Mouse (Mus musculus): ENCODE measurements around the gene Map4k4. TPM values are rescaled to one million over a fixed set of nuclear protein-coding genes. Genes with fewer than 3 reads are reported as not detected.

Map4k4 gene
- total RNA-seq, 2 experiments from 2014 or later, result 103 to 130 TPM

- intact Hi-C loops (cut with DNase I), result no loop called here
- DNase-seq (ENCODE audit: low spot score in 2 of 2), result no peak
Observed at GRCm38 (mm10) chr1:40022472-40023135, 121.9 kb downstream of the Map4k4 start.

GRCm38 (mm10) chr1:40023206-40023605 is 122.5 kb downstream of the Map4k4 start:
- DNase-seq (ENCODE audit: low spot score in 2 of 2), result no peak
- intact Hi-C loops (cut with DNase I), result no loop called here

- intact Hi-C loops (cut with DNase I), result no loop called here
- no peak for DNase-seq (ENCODE audit: low spot score in 2 of 2)
Observed at GRCm38 (mm10) chr1:40023748-40024147, 123.0 kb downstream of the Map4k4 start.

GRCm38 (mm10) chr1:40024554-40025320 is 124.0 kb downstream of the Map4k4 start:
- intact Hi-C loops (cut with DNase I), result no loop called here
- DNase-seq (ENCODE audit: low spot score in 2 of 2), result no peak

- intact Hi-C loops (cut with DNase I), result no loop called here
- no peak for DNase-seq (ENCODE audit: low spot score in 2 of 2)
Observed at GRCm38 (mm10) chr1:40025416-40025815, 124.7 kb downstream of the Map4k4 start.

- intact Hi-C loops (cut with DNase I), result no loop called here
- DNase-seq (ENCODE audit: low spot score in 2 of 2), result no peak
Observed at GRCm38 (mm10) chr1:40027116-40027620, 126.5 kb downstream of the Map4k4 start.

GRCm38 (mm10) chr1:40028207-40028998 is 127.7 kb downstream of the Map4k4 start:
- intact Hi-C loops (cut with DNase I), result no loop called here

GRCm38 (mm10) chr1:40029597-40029996 is 128.9 kb downstream of the Map4k4 start:
- intact Hi-C loops (cut with DNase I), result no loop called here

More at GRCm38 (mm10) chr1:40028207-40028998, 127.7 kb downstream of the Map4k4 start:
- no peak for DNase-seq (ENCODE audit: low spot score in 2 of 2)

GRCm38 (mm10) chr1:40030287-40030975 is 129.7 kb downstream of the Map4k4 start:
- intact Hi-C loops (cut with DNase I), result no loop called here
- DNase-seq (ENCODE audit: low spot score in 2 of 2), result no peak

More at GRCm38 (mm10) chr1:40029597-40029996, 128.9 kb downstream of the Map4k4 start:
- no peak for DNase-seq (ENCODE audit: low spot score in 2 of 2)

GRCm38 (mm10) chr1:40030976-40031356 is 130.3 kb downstream of the Map4k4 start:
- DNase-seq (ENCODE audit: low spot score in 2 of 2), result no peak
- intact Hi-C loops (cut with DNase I), result no loop called here

GRCm38 (mm10) chr1:40031626-40032025 is 130.9 kb downstream of the Map4k4 start:
- DNase-seq (ENCODE audit: low spot score in 2 of 2), result no peak
- intact Hi-C loops (cut with DNase I), result no loop called here

- intact Hi-C loops (cut with DNase I), result no loop called here
- DNase-seq (ENCODE audit: low spot score in 2 of 2), result no peak
Observed at GRCm38 (mm10) chr1:40033315-40033714, 132.6 kb downstream of the Map4k4 start.

GRCm38 (mm10) chr1:40033743-40034420 is 133.2 kb downstream of the Map4k4 start:
- intact Hi-C loops (cut with DNase I), result no loop called here

GRCm38 (mm10) chr1:40037831-40038230 is 137.1 kb downstream of the Map4k4 start:
- DNase-seq (ENCODE audit: low spot score in 2 of 2), result no peak
- intact Hi-C loops (cut with DNase I), result no loop called here

More at GRCm38 (mm10) chr1:40033743-40034420, 133.2 kb downstream of the Map4k4 start:
- no peak for DNase-seq (ENCODE audit: low spot score in 2 of 2)

- intact Hi-C loops (cut with DNase I), result no loop called here
- no peak for DNase-seq (ENCODE audit: low spot score in 2 of 2)
Observed at GRCm38 (mm10) chr1:40045686-40046085, 145.0 kb downstream of the Map4k4 start.

GRCm38 (mm10) chr1:40046600-40046999 is 145.9 kb downstream of the Map4k4 start:
- intact Hi-C loops (cut with DNase I), result no loop called here
- no peak for DNase-seq (ENCODE audit: low spot score in 2 of 2)

- intact Hi-C loops (cut with DNase I), result no loop called here
- DNase-seq (ENCODE audit: low spot score in 2 of 2), result no peak
Observed at GRCm38 (mm10) chr1:40051157-40051556, 150.4 kb downstream of the Map4k4 start.

GRCm38 (mm10) chr1:40052156-40052555 is 151.4 kb downstream of the Map4k4 start:
- no peak for DNase-seq (ENCODE audit: low spot score in 2 of 2)
- intact Hi-C loops (cut with DNase I), result no loop called here

GRCm38 (mm10) chr1:40053071-40053470 is 152.4 kb downstream of the Map4k4 start:
- no peak for DNase-seq (ENCODE audit: low spot score in 2 of 2)
- intact Hi-C loops (cut with DNase I), result no loop called here

All from left cerebral cortex, postnatal 36 days (tissue).